Mouse (Mus musculus): ENCODE data around the gene P2ry14. TPM values are rescaled to one million over a fixed set of nuclear protein-coding genes. Genes with fewer than 3 reads are reported as not detected.
"Not testable (repeated sequence)": the region's sequence is repeated elsewhere in the genome, so short reads cannot be mapped to it uniquely, and the experiment has no call there.

The P2ry14 gene
- total and polyA plus RNA-seq, 3 experiments: 0.38 TPM; not detected in 2

GRCm38 (mm10) chr3:59121780-59122449 is 31.5 kb downstream of the P2ry14 start:
- no peaks in the 10 kb centered on the region for H3K36me3 ChIP-seq (replicated peaks)
- DNase-seq (ENCODE audit: low spot score) (no peak), ATAC-seq (ENCODE audit: extremely low read depth, insufficient number of reproducible peaks, low FRiP score, poor library complexity, severe bottlenecking) (no peak)
- TF ChIP-seq TAL1 (conservative IDR thresholded peaks at IDR 0.05; ENCODE audit: low read depth, low read length): no peak
- no peak for TF ChIP-seq POLR2AphosphoS5 (IDR thresholded peaks at IDR 0.05; ENCODE audit: insufficient replicate concordance, low read depth, low read length)
- TF ChIP-seq CTCF (IDR thresholded peaks at IDR 0.05; ENCODE audit: low read depth, low read length): no peak
- TF ChIP-seq GATA1 (IDR thresholded peaks at IDR 0.05; ENCODE audit: borderline replicate concordance, low read length): no peak
- TF ChIP-seq GATA2 (IDR thresholded peaks at IDR 0.05; ENCODE audit: borderline replicate concordance, low read depth, low read length): no peak
- no peak overlapping the region for H3K4me3 ChIP-seq (ENCODE audit: low read depth, low read length)
- H3K9me3 ChIP-seq (replicated peaks): no peaks in the 10 kb centered on the region
- no peaks in the 10 kb centered on the region for H3K4me1 ChIP-seq (ENCODE audit: insufficient read depth, low read depth, low read length)
- no peaks in the 10 kb centered on the region for H3K27me3 ChIP-seq (ENCODE audit: insufficient read depth, low read length)

DNA sequence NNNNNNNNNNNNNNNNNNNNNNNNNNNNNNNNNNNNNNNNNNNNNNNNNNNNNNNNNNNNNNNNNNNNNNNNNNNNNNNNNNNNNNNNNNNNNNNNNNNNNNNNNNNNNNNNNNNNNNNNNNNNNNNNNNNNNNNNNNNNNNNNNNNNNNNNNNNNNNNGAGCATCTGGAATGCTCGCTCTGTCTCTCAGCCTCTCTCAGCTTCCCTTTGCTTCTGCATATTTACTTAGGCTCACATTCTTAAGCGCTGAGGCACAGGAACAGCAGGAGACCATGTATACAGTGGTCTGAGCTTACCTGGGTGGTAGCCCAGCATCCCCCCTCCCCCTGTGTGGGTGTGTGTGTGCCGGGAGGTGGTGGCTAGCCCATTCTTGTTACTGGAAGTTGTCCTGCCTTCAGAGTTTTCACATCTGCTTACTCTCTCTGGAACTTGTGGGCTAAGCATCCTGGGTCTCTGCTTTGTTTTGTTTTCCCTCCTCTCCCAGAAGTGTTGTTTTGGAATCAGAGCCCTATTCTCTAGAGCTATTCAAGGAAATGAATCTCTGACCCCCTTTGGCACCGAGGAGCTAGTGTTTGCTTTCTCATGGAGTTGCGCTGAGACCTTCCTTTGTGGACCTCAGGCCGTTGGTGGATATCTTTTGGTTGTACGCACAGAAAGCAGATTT is 32.2 kb downstream of the P2ry14 start:
- Histone ChIP-seq H3K27me3 (ENCODE audit: insufficient read depth, low read length) (no peaks in the 10 kb centered on the region), H3K36me3 (replicated peaks) (no peaks in the 10 kb centered on the region), H3K4me1 (ENCODE audit: insufficient read depth, low read depth, low read length) (no peaks in the 10 kb centered on the region), H3K9me3 (replicated peaks) (no peaks in the 10 kb centered on the region), H3K4me3 (ENCODE audit: low read depth, low read length) (no peak overlapping the region)
- TF ChIP-seq CTCF (IDR thresholded peaks at IDR 0.05; ENCODE audit: low read depth, low read length) (no peak), GATA1 (IDR thresholded peaks at IDR 0.05; ENCODE audit: borderline replicate concordance, low read length) (no peak), GATA2 (IDR thresholded peaks at IDR 0.05; ENCODE audit: borderline replicate concordance, low read depth, low read length) (no peak), POLR2AphosphoS5 (IDR thresholded peaks at IDR 0.05; ENCODE audit: insufficient replicate concordance, low read depth, low read length) (no peak), TAL1 (conservative IDR thresholded peaks at IDR 0.05; ENCODE audit: low read depth, low read length) (no peak)
- no peak for DNase-seq (ENCODE audit: low spot score)
- ATAC-seq (ENCODE audit: extremely low read depth, insufficient number of reproducible peaks, low FRiP score, poor library complexity, severe bottlenecking): no peak

- no peaks in the 10 kb centered on the region for H3K4me1 ChIP-seq (ENCODE audit: insufficient read depth, low read depth, low read length)
- H3K27me3 ChIP-seq (ENCODE audit: insufficient read depth, low read length): no peaks in the 10 kb centered on the region
- no peaks in the 10 kb centered on the region for H3K9me3 ChIP-seq (replicated peaks)
- H3K4me3 ChIP-seq (ENCODE audit: low read depth, low read length): no peak overlapping the region
- TF ChIP-seq GATA2 (IDR thresholded peaks at IDR 0.05; ENCODE audit: borderline replicate concordance, low read depth, low read length) (no peak), CTCF (IDR thresholded peaks at IDR 0.05; ENCODE audit: low read depth, low read length) (no peak), POLR2AphosphoS5 (IDR thresholded peaks at IDR 0.05; ENCODE audit: insufficient replicate concordance, low read depth, low read length) (no peak), GATA1 (IDR thresholded peaks at IDR 0.05; ENCODE audit: borderline replicate concordance, low read length) (no peak), TAL1 (conservative IDR thresholded peaks at IDR 0.05; ENCODE audit: low read depth, low read length) (no peak)
- no peaks in the 10 kb centered on the region for H3K36me3 ChIP-seq (replicated peaks)
- no peak for DNase-seq (ENCODE audit: low spot score)
- no peak for ATAC-seq (ENCODE audit: extremely low read depth, insufficient number of reproducible peaks, low FRiP score, poor library complexity, severe bottlenecking)
Measured at GRCm38 (mm10) chr3:59113973-59114517, 39.4 kb downstream of the P2ry14 start.

GRCm38 (mm10) chr3:59113291-59113690 is 40.1 kb downstream of the P2ry14 start:
- not testable (repeated sequence) for ATAC-seq (ENCODE audit: extremely low read depth, insufficient number of reproducible peaks, low FRiP score, poor library complexity, severe bottlenecking); H3K9me3 ChIP-seq (replicated peaks); H3K27me3 ChIP-seq (ENCODE audit: insufficient read depth, low read length); DNase-seq (ENCODE audit: low spot score); H3K4me1 ChIP-seq (ENCODE audit: insufficient read depth, low read depth, low read length); H3K4me3 ChIP-seq (ENCODE audit: low read depth, low read length); H3K36me3 ChIP-seq (replicated peaks)

DNA sequence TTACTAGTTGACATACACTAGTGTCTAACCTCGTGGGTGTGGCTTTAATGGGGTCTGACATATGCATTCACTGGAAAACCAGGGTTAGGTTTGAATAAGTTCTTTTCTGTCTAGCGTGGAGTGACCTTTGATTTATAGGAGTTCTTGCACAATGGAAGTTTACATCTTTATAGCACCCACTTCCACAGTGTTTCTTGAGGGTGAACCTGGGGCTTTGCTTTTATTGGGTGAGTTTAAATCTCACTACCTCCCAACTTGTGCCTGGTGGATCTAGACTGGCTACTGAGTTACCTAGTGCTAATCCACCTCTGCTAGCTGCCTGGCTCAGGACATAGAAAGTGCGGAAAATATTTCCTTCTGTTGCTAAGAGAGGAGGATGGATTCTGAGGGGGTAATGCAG is 41.5 kb downstream of the P2ry14 start:
- no peak for ATAC-seq (ENCODE audit: extremely low read depth, insufficient number of reproducible peaks, low FRiP score, poor library complexity, severe bottlenecking)
- H3K27me3 ChIP-seq (ENCODE audit: insufficient read depth, low read length): no peaks in the 10 kb centered on the region
- no peaks in the 10 kb centered on the region for H3K9me3 ChIP-seq (replicated peaks)
- no peak for DNase-seq (ENCODE audit: low spot score)
- H3K4me1 ChIP-seq (ENCODE audit: insufficient read depth, low read depth, low read length): no peaks in the 10 kb centered on the region
- no peaks in the 10 kb centered on the region for H3K36me3 ChIP-seq (replicated peaks)
- H3K4me3 ChIP-seq (ENCODE audit: low read depth, low read length): no peak overlapping the region
- TF ChIP-seq CTCF (IDR thresholded peaks at IDR 0.05; ENCODE audit: low read depth, low read length) (no peak), GATA2 (IDR thresholded peaks at IDR 0.05; ENCODE audit: borderline replicate concordance, low read depth, low read length) (no peak), TAL1 (conservative IDR thresholded peaks at IDR 0.05; ENCODE audit: low read depth, low read length) (no peak), POLR2AphosphoS5 (IDR thresholded peaks at IDR 0.05; ENCODE audit: insufficient replicate concordance, low read depth, low read length) (no peak), GATA1 (IDR thresholded peaks at IDR 0.05; ENCODE audit: borderline replicate concordance, low read length) (no peak)

DNA sequence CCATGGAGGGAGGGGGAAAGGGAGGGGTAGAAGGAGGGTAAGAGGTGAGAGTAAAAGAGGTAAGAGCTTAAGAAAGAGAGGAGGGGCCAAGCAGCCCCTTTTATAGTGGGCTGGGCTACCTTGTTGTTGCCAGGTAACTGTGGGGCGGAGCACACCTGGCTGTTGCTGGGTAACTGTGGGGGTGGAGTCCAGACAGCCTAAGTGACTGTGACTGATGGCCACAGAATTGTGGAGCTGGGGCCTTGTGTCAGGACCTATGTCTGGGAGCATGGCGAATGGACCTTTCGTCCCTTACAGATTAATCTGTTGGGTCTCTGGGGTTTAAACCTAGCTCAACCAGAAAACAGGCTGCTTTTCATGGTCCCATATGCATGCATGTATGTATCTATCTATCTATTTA is 43.6 kb downstream of the P2ry14 start:
- not testable (repeated sequence) for H3K27me3 ChIP-seq (ENCODE audit: insufficient read depth, low read length); H3K9me3 ChIP-seq (replicated peaks); DNase-seq (ENCODE audit: low spot score); ATAC-seq (ENCODE audit: extremely low read depth, insufficient number of reproducible peaks, low FRiP score, poor library complexity, severe bottlenecking); H3K4me1 ChIP-seq (ENCODE audit: insufficient read depth, low read depth, low read length); H3K4me3 ChIP-seq (ENCODE audit: low read depth, low read length); H3K36me3 ChIP-seq (replicated peaks)

Data from G1E (cell line).